Mouse (Mus musculus) erythroblast, embryonic 14.5 days (primary cell): ENCODE data around the gene Pigq. TPM values are rescaled to one million over a fixed set of nuclear protein-coding genes. Genes with fewer than 3 reads are reported as not detected.

Source experiments
- H3K27me3 ChIP-seq: 2 replicates; pipeline ENCODE4 v1.6.1; 2012; ENCODE audit warnings: inconsistent platforms; ENCODE audit not compliant: control insufficient read depth
- H3K36me3 ChIP-seq: 2 replicates; pipeline ENCODE4 v1.6.1; 2012; ENCODE audit warnings: mild to moderate bottlenecking, inconsistent platforms; ENCODE audit not compliant: control insufficient read depth
- H3K4me1 ChIP-seq: 2 replicates; pipeline ENCODE4 v1.6.1; 2012; ENCODE audit warnings: inconsistent platforms; ENCODE audit not compliant: control insufficient read depth
- H3K4me3 ChIP-seq: replicated peaks from 2 replicates; pipeline ENCODE3; 2012; ENCODE audit warnings: moderate library complexity, mild to moderate bottlenecking, inconsistent platforms
- H3K9me3 ChIP-seq: 2 replicates; pipeline ENCODE4 v1.6.1; 2012; ENCODE audit warnings: low read length, inconsistent platforms, mixed read lengths; ENCODE audit not compliant: control insufficient read depth
- GATA1 ChIP-seq: IDR thresholded peaks from 2 replicates; pipeline ENCODE4 v1.6.1; 2012; ENCODE audit warnings: low read length, inconsistent platforms, mixed read lengths
- TAL1 ChIP-seq: IDR thresholded peaks from 3 replicates; pipeline ENCODE4 v1.6.1; 2012; ENCODE audit warnings: low read length, inconsistent platforms, mixed read lengths
- polyA plus RNA-seq: library from polyadenylated mRNA; stranded (reverse); fragments of >175 nt; gene quantifications from 2 replicates; pipeline ENCODE4 v1.2.3, GENCODE M21; 2012

The Pigq gene
- polyA plus RNA-seq, 1 experiment = 164 TPM

DNA sequence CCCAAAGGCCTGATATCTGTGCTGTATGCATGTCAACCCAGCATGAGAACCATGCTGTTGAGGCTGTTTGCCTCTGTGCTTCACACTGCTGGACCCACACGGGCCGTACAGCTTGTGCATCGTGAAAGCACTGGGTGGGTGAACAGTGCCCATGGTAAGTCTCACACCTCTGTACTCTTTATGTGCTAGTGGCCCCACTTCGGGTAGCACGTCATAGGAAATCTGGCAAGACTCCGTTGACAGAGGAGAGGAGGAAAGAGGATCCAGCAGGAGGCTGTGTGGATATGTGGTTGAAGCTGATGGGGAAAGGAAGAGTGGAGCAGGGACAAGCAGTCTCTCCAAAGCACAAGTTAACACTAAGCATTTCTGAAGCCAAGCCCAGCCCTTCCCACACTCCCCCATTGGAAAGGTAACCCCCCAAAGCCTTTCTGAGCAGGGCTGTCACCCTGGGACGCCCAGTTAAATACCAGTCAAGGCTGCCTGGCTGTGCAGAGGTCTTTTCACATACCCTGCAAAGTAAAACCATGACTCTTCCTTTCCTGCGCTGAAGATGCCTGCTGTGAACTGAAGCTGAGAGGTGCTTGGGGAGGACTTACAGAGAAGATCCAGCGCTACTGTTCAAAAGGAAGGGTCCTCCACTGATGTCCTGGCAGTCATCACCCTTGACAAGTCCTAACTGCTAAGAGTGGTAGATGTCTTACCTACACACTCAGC, 26.5 kb downstream of the Pigq start:
- no peaks in the 10 kb centered on the region for H3K27me3 ChIP-seq
- H3K9me3 ChIP-seq = no peaks in the 10 kb centered on the region
- H3K4me1 ChIP-seq = peaks cover 74% of the 10 kb centered on the region
- peak overlapping the region; percentile 73 for H3K4me3 ChIP-seq
- H3K36me3 ChIP-seq = peaks cover 23% of the 10 kb centered on the region
- TF ChIP-seq TAL1 (no peak), GATA1 (no peak)

DNA sequence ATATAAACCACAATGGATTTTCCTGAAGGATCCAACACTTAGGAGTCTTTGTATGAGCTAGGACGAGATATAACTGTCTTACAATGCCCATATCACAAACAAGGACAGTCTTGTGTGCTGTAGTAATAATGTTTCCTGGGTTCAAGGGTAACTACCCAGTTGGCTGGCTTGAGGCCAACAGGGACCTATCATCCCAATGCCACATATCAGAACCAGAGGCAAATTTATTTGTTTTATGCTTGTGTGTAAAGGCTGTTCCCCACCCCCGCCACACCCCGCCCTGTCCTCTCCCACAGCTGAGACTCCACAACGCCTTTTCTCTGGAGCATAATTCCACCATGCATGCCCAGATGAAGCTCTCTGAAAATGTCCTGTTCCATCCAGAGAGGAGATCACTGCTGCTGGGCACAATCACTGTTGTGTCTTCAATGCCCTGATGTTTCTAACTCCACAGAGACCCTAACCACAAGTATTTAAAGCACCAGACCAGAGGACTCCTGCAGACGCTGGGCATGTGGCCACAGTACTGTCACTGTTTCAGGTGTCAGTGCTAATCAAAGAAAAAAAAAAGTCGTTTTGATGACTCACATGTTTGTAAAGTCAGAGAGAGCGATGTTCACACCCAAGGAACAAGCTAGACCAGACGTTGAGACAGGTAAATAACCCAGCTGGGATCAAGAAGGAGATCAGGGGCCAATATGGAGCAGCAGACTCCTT, 27.6 kb downstream of the Pigq start:
- Histone ChIP-seq H3K4me3 (no peak overlapping the region), H3K27me3 (no peaks in the 10 kb centered on the region), H3K4me1 (peaks cover 72% of the 10 kb centered on the region), H3K9me3 (no peaks in the 10 kb centered on the region), H3K36me3 (peaks cover 14% of the 10 kb centered on the region)
- TF ChIP-seq TAL1 = no peak
- TF ChIP-seq GATA1 = no peak

DNA sequence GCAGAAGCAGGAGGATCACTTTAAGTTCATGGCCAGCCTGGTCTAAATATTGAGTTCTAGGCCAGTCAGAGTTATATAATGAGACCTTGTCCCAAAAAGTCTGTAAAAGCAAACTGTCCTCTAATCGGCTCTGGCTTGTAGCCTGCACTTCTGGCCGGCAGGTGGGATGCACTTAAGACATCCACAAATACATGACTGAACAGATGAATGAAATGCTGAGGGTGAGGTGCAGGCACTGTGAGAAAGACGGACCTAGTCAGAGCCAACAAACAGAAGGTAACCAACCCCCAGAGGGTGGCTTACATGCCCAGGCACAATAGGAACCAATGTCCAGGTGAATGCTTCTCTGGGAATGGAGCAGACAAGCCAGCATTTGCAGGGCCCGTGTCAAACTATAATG, 30.4 kb downstream of the Pigq start:
- TF ChIP-seq GATA1 = no peak
- Histone ChIP-seq H3K27me3 (no peaks in the 10 kb centered on the region), H3K36me3 (peaks cover 13% of the 10 kb centered on the region), H3K4me3 (no peak overlapping the region), H3K9me3 (no peaks in the 10 kb centered on the region), H3K4me1 (peaks cover 55% of the 10 kb centered on the region)

DNA sequence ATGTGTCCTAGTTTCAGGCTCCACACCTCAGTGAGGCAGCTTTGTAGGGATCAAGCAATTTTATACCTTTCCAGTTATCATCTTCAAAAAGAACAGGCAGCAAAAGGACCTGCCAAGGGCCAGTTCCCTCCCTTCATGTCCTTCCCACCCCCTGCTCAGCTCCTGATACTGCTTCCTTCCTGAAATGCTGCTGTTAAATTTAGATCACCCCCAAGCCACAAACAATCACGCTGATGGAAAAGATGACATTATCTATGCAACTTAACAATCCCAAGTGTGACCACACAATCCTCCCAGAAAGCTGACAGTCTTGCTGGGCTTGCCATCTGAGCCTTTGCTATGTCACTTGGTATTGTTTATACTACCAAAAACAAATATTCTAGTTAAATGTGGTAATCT, 30.9 kb downstream of the Pigq start:
- no peak for TF ChIP-seq GATA1
- no peaks in the 10 kb centered on the region for H3K9me3 ChIP-seq
- no peak overlapping the region for H3K4me3 ChIP-seq
- no peaks in the 10 kb centered on the region for H3K27me3 ChIP-seq
- H3K4me1 ChIP-seq = peaks cover 51% of the 10 kb centered on the region
- H3K36me3 ChIP-seq = peaks cover 13% of the 10 kb centered on the region

DNA sequence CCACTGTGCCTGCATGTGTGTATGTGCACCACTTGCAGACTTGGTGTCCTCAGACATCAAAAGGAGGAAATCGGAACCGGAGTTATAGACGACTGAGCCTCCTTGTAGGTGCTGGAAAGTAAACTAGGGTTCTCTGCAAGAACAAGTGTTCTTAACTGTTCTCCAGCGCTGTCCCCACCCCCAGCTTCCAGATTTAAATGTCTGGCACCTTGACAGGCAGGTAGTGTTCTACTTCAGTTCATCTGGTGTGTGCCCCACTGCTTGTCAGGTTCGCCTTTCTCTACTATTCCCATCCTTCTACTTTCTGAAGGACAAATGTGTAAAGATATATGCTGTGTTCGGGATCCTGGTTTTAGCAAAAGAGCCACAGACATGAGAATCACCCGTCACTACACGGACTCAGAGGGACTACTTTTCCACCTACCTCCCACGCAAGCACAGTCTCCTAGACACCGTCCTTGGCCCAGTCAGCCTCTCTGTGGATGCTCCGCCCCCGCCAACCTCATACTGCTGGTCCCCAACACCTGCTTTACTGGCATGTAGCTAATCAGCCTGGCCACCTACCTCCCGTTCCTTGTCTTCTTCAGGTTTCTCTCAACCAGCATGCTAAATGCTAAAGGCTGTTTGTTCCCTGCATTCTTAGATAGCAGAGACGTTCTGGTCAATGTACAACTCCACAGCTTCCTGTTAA, 31.4 kb downstream of the Pigq start:
- no peaks in the 10 kb centered on the region for H3K9me3 ChIP-seq
- H3K36me3 ChIP-seq = peaks cover 13% of the 10 kb centered on the region
- no peak for TF ChIP-seq GATA1
- no peak for TF ChIP-seq TAL1
- H3K4me1 ChIP-seq = peaks cover 45% of the 10 kb centered on the region
- no peaks in the 10 kb centered on the region for H3K27me3 ChIP-seq
- H3K4me3 ChIP-seq = no peak overlapping the region

DNA sequence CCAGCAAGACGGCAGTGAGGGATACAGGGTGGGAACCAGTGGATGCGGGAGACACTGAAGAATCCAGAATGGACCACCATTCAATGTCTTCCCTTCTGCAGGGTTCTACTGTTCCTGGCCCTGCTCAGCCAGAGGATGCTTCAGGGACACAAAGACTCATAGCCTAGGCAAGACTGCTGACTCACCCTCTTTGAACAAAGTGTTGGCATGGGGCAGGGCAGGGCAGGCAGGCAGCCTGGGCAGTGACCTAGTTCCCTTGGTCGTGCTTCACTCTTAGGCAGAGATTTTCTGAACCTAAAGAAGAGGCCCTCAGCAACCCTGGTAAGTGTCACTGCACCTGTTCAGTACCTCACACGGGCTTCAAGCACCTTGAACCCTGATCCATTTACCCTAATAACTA, 32.9 kb downstream of the Pigq start:
- Histone ChIP-seq H3K27me3 (no peaks in the 10 kb centered on the region), H3K4me3 (no peak overlapping the region), H3K36me3 (peaks cover 9% of the 10 kb centered on the region), H3K4me1 (peaks cover 30% of the 10 kb centered on the region), H3K9me3 (no peaks in the 10 kb centered on the region)
- no peak for TF ChIP-seq GATA1
- TF ChIP-seq TAL1 = no peak

DNA sequence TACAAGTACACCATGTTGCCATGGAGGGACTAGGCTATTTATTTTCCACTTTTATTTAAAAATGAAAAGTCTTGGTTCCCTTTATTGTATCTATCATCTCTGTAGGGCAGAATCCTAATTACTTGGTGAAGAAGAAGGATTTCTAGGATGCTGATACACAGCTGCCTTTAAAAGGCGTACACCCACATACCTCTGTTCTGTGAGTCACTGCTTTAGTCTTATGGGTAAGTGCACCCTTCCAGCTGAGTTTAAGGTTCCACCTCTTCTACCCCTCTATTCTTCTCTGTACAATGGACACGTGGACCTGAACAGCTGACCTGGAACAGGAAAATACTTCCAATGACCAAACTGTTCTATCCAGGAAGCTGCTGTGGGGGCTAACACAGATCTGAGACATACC, 37.1 kb downstream of the Pigq start:
- no peak for TF ChIP-seq GATA1
- TF ChIP-seq TAL1 = no peak
- no peaks in the 10 kb centered on the region for H3K27me3 ChIP-seq
- no peak overlapping the region for H3K4me3 ChIP-seq
- peaks cover 4% of the 10 kb centered on the region for H3K36me3 ChIP-seq
- H3K9me3 ChIP-seq = no peaks in the 10 kb centered on the region
- H3K4me1 ChIP-seq = peaks cover 16% of the 10 kb centered on the region

DNA sequence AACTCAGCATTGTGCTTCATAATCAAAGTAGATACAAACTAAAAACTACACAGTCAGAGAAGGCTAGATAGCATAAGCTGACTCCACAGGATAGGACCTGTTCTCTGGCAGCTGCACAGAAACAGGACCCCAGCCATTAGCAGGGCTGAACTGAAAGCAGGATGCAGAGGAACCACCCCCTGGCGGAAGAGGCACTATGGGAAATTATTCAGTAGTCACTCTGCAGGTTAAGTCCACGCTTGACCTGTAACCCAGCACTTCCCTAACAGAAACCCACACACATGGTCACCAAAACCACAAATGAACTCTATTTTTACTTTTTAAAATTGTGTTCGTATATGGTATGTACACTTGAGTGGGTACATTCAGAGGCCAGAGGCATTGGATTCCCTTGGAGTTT, 41.7 kb downstream of the Pigq start:
- TF ChIP-seq GATA1 = no peak
- no peak for TF ChIP-seq TAL1
- Histone ChIP-seq H3K4me1 (peaks cover 6% of the 10 kb centered on the region), H3K4me3 (no peak overlapping the region), H3K36me3 (peaks cover 16% of the 10 kb centered on the region), H3K9me3 (no peaks in the 10 kb centered on the region; the same call in 1 of the 2 replicates), H3K27me3 (no peaks in the 10 kb centered on the region)

DNA sequence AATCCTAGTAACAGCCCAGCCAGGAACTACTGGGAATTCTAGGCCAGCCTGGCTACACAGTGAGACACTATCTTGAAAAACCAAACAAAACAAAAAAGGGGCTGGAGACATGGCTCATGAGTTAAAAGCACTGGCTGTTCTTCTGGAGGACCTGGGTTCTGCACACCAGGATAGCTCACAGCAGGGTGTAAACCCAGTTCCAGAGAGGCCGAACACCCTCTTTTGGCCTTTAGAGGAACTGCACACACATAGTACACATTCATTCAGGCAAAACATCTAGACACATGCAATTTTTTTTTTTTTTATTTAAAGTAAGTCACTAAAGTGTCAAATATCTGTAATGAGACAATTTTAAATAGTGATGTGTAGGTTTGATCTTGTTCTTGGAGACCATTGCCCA, 44.5 kb downstream of the Pigq start:
- H3K4me1 ChIP-seq = peaks cover 6% of the 10 kb centered on the region
- no peak overlapping the region for H3K4me3 ChIP-seq
- H3K27me3 ChIP-seq = no peaks in the 10 kb centered on the region
- TF ChIP-seq TAL1 = no peak
- no peak for TF ChIP-seq GATA1
- peaks cover 12% of the 10 kb centered on the region for H3K36me3 ChIP-seq
- no peaks in the 10 kb centered on the region; the same call in 1 of the 2 replicates for H3K9me3 ChIP-seq
